Mouse (Mus musculus) hindbrain, postnatal 0 days (tissue): ENCODE data around the gene Nrxn3. TPM values are rescaled to one million over a fixed set of nuclear protein-coding genes. Genes with fewer than 3 reads are reported as not detected.
A peak's percentile ranks its signal among the peaks of the same experiment; 100 is the strongest.

Experiments used
- ATAC-seq: fragments of 200-750 bp; cut with Nextera tagmentation; 2 replicates; pipeline ENCODE4 v1.8.0; 2017; ENCODE audit warnings: mild to moderate bottlenecking, moderate TSS enrichment, moderate library complexity
- DNase-seq: peaks from one replicate; pipeline ENCODE4 v3.0.0-alpha.2; 2015; ENCODE audit warnings: low spot score
- H3K27ac ChIP-seq: fragments of 300-500 bp; sonication (generic); 2 replicates; pipeline ENCODE4 v1.5.1; 2014; ENCODE audit warnings: mild to moderate bottlenecking
- H3K27me3 ChIP-seq: fragments of 300-500 bp; sonication (generic); 2 replicates; pipeline ENCODE4 v1.6.1; 2014; ENCODE audit warnings: low read length, mixed read lengths; ENCODE audit not compliant: insufficient read depth
- H3K36me3 ChIP-seq: fragments of 300-500 bp; sonication (generic); 2 replicates; pipeline ENCODE4 v1.6.1; 2014; ENCODE audit warnings: low read length, mixed read lengths; ENCODE audit not compliant: insufficient read depth
- H3K4me1 ChIP-seq: fragments of 300-500 bp; sonication (generic); 2 replicates; pipeline ENCODE4 v1.6.1; 2014; ENCODE audit warnings: antibody characterized with exemption, low read length, mixed read lengths; ENCODE audit not compliant: insufficient read depth
- H3K4me2 ChIP-seq: fragments of 300-500 bp; sonication (generic); 2 replicates; pipeline ENCODE4 v1.6.1; 2014; ENCODE audit warnings: low read depth, mild to moderate bottlenecking, low read length, moderate library complexity, mixed read lengths
- H3K4me3 ChIP-seq: fragments of 300-500 bp; sonication (generic); 2 replicates; pipeline ENCODE4 v1.5.1; 2014; ENCODE audit warnings: low read length
- H3K9ac ChIP-seq: fragments of 300-500 bp; sonication (generic); replicated peaks from 2 replicates; pipeline ENCODE4 v1.6.1; 2014; ENCODE audit warnings: mild to moderate bottlenecking, low read length, moderate library complexity, mixed read lengths
- H3K9me3 ChIP-seq: fragments of 300-500 bp; sonication (generic); 2 replicates; pipeline ENCODE4 v1.6.1; 2016; ENCODE audit warnings: low read length, mixed read lengths
- CTCF ChIP-seq: IDR thresholded peaks from 2 replicates; pipeline ENCODE4 v1.5.1; 2016; ENCODE audit warnings: antibody characterized with exemption, control low read depth, low read depth
- WGBS: fragments of 180-500 bp; shearing (Covaris S2); extraction: QIAGEN DNeasy Blood & Tissue Kit; methylation state at CpG from one replicate; pipeline ENCODE4 v1.1.7; 2014; 5-methylcytosine and 5-hydroxymethylcytosine counted together
- polyA plus RNA-seq: library from polyadenylated mRNA; unstranded; fragments of >200 nt; fragmentation: Nextera tagmentation; extraction: Ambion mirVana; gene quantifications from 2 replicates; pipeline ENCODE4 v1.2.1, GENCODE M21; 2015
- total RNA-seq: library from RNA; depleted of rRNA; stranded (reverse); fragments of >200 nt; gene quantifications from 2 replicates; pipeline ENCODE4 v1.2.3, GENCODE M21; 2014

Nrxn3 gene
- total and polyA plus RNA-seq, 2 experiments from 2014 or later = 87.8 to 103 TPM

DNA sequence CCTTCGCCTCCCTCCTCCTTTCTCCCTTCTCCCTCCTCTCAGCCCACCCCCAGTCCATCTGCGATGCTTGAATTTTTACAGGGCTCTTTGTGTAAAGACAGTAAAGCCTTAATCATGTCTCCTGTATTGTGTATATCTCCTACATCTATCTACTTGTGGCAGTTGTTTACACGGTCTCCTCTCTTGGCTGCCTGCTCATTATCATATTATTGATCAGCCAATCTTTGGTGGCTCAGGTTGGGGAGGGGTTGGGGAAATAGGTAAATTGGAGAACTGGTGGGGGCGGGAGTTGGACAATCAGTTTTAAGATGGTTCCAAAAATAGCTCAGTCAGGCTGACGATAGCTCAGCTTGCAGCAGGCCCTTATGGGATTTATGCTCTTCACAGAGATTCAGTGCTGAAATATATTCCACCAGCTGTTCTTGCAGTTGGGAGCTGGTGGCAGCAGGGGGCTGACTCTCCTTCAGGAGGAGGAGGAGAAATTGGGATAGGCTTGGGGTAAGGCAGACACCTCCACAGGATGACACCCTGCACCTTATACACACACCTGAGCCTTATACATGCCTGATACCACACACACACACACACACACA, 654.5 kb downstream of the Nrxn3 start:
- no peak overlapping the region for H3K4me3 ChIP-seq
- H3K27me3 ChIP-seq = no peaks in the 10 kb centered on the region
- peak; percentile 66; the same call in 1 of the 2 replicates for ATAC-seq
- no peak overlapping the region for H3K4me2 ChIP-seq
- H3K36me3 ChIP-seq = no peaks in the 10 kb centered on the region
- no peaks in the 10 kb centered on the region for H3K9me3 ChIP-seq
- peak; percentile 50 for DNase-seq
- no peaks in the 10 kb centered on the region for H3K4me1 ChIP-seq
- H3K9ac ChIP-seq = no peak overlapping the region
- WGBS = 44% methylated on average over 5 of the region's 5 CpGs
- peak; percentile 26 for TF ChIP-seq CTCF
- H3K27ac ChIP-seq = peak overlapping the region; percentile 15; the same call in 1 of the 2 replicates

GRCm38 (mm10) chr12:89377687-89378086, 655.0 kb downstream of the Nrxn3 start:
- 0 out of 2 replicates have a peak overlapping the region, but pooled peaks have one; percentile 15 for H3K27ac ChIP-seq

DNA sequence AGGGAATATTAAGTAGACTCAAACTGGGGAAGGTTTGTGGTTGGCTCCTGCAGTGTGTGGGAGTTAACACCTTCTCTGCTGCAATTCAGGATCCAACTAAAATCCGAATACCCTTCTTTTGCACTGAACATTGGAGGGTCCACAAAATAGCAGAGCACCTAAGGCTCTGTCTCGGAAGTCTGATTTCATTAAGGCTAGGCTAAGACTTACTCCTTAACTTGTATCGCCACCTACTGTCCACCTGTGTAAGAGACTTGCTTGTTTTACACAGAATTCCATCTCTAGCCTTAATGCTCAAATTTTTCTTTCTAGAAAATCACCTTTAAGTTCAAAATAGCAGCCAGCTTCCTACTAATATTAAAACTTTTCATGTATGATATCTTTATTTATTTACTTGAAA, 660.6 kb downstream of the Nrxn3 start:
- no peak overlapping the region for H3K27ac ChIP-seq
- ATAC-seq (peak; percentile 68; the same call in 1 of the 2 replicates), DNase-seq (peak; percentile 87)
- peak; percentile 80 for TF ChIP-seq CTCF
- no peaks in the 10 kb centered on the region for H3K36me3 ChIP-seq
- H3K9ac ChIP-seq = no peak overlapping the region
- H3K4me3 ChIP-seq = no peak overlapping the region
- H3K9me3 ChIP-seq = no peaks in the 10 kb centered on the region
- H3K27me3 ChIP-seq = no peaks in the 10 kb centered on the region
- no peak overlapping the region for H3K4me2 ChIP-seq
- 14% methylated on average over 3 of the region's 3 CpGs for WGBS
- no peaks in the 10 kb centered on the region for H3K4me1 ChIP-seq

More at GRCm38 (mm10) chr12:89377687-89378086, 655.0 kb downstream of the Nrxn3 start:
- Histone ChIP-seq H3K9ac (no peak overlapping the region), H3K4me1 (no peaks in the 10 kb centered on the region), H3K4me2 (no peak overlapping the region), H3K4me3 (no peak overlapping the region), H3K27me3 (no peaks in the 10 kb centered on the region), H3K9me3 (no peaks in the 10 kb centered on the region), H3K36me3 (no peaks in the 10 kb centered on the region)
- DNase-seq (no peak), ATAC-seq (no peak)
- 90% methylated on average over 2 of the region's 2 CpGs for WGBS
- TF ChIP-seq CTCF = no peak

GRCm38 (mm10) chr12:89395121-89395792, 672.6 kb downstream of the Nrxn3 start:
- H3K36me3 ChIP-seq = no peaks in the 10 kb centered on the region
- no peak overlapping the region for H3K9ac ChIP-seq
- peak; percentile 63 for DNase-seq
- TF ChIP-seq CTCF = peak; percentile 87
- no peak overlapping the region for H3K4me3 ChIP-seq
- 0 out of 2 replicates have a peak, but pooled peaks cover 2% of the 10 kb centered on the region for H3K4me1 ChIP-seq
- no peaks in the 10 kb centered on the region for H3K27me3 ChIP-seq
- no peak overlapping the region for H3K27ac ChIP-seq
- H3K9me3 ChIP-seq = no peaks in the 10 kb centered on the region
- 45% methylated on average over 3 of the region's 3 CpGs for WGBS
- ATAC-seq = peak; percentile 59; the same call in 1 of the 2 replicates
- H3K4me2 ChIP-seq = no peak overlapping the region

DNA sequence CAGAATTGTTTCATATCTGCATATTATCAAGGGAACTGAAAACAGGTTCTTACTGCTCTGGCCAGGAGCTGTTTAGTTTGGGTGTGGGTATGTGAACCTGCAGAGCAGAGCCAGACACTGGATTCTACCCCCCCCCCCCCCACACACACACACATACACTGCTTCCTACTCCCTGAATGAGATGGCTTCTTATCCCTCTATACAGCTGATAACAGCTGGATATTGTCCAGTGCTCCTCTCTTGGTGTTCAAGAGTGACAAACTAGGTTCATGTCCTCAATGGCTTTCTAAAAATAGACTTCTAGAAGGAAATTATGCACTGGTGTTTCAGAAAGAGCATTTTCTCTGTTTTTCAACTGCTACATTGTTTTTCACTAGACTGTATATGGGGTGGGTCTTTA, 713.8 kb downstream of the Nrxn3 start:
- no peak for DNase-seq
- H3K4me1 ChIP-seq = no peaks in the 10 kb centered on the region
- H3K36me3 ChIP-seq = no peaks in the 10 kb centered on the region
- TF ChIP-seq CTCF = no peak
- H3K9ac ChIP-seq = no peak overlapping the region
- ATAC-seq = no peak
- H3K4me3 ChIP-seq = no peak overlapping the region
- H3K4me2 ChIP-seq = no peak overlapping the region
- no peak overlapping the region for H3K27ac ChIP-seq
- no peaks in the 10 kb centered on the region for H3K27me3 ChIP-seq
- H3K9me3 ChIP-seq = no peaks in the 10 kb centered on the region

GRCm38 (mm10) chr12:89442323-89443038, 719.8 kb downstream of the Nrxn3 start:
- Histone ChIP-seq H3K4me3 (no peak overlapping the region), H3K4me2 (no peak overlapping the region), H3K4me1 (no peaks in the 10 kb centered on the region), H3K9ac (no peak overlapping the region), H3K27me3 (no peaks in the 10 kb centered on the region), H3K27ac (no peak overlapping the region), H3K36me3 (no peaks in the 10 kb centered on the region), H3K9me3 (no peaks in the 10 kb centered on the region)
- TF ChIP-seq CTCF = no peak
- DNase-seq (no peak), ATAC-seq (no peak)
- WGBS = 32% methylated on average over 2 of the region's 2 CpGs
